Mouse (Mus musculus) CH12.LX (cell line): ENCODE measurements around the gene Mrpl9. TPM values are rescaled to one million over a fixed set of nuclear protein-coding genes. Genes with fewer than 3 reads are reported as not detected.

Experiments used
- DNase-seq: peaks from one replicate; pipeline ENCODE4 v3.0.0-alpha.2; 2013; ENCODE audit errors: extremely low read depth
- H3K27ac ChIP-seq: 2 replicates; pipeline ENCODE4 v1.5.1; 2012; ENCODE audit warnings: low read depth, mild to moderate bottlenecking, control low read depth, moderate library complexity; ENCODE audit not compliant: insufficient read depth
- H3K27me3 ChIP-seq: replicated peaks from 2 replicates; pipeline ENCODE3; 2012; ENCODE audit warnings: inconsistent platforms
- H3K36me3 ChIP-seq, 2 experiments: replicated peaks in 1 of 2; 2 replicates each; pipeline versions ENCODE3 to v1.6.1; 2012; ENCODE audit warnings: inconsistent platforms in 1 of 2, low read length in 1 of 2, mild to moderate bottlenecking in 1 of 2, mixed read lengths in 1 of 2, moderate library complexity in 1 of 2; ENCODE audit not compliant: control insufficient read depth in 1 of 2, insufficient read depth in 1 of 2
- H3K4me1 ChIP-seq, 2 experiments: 2 replicates each; pipeline ENCODE4 v1.6.1; 2012; ENCODE audit warnings: inconsistent platforms in 1 of 2, moderate library complexity in 1 of 2; ENCODE audit not compliant: insufficient read depth in 2 of 2, control insufficient read depth in 1 of 2
- H3K4me2 ChIP-seq: 2 replicates; pipeline ENCODE4 v1.6.1; 2012; ENCODE audit warnings: low read depth, mild to moderate bottlenecking, control low read depth; ENCODE audit not compliant: poor library complexity, insufficient read depth, severe bottlenecking
- H3K4me3 ChIP-seq, 3 experiments: fragments of 150-350 bp in 1 of 3; sonication (generic) in 1 of 3; replicated peaks in 1 of 3; 2 replicates each; pipeline versions ENCODE3 to v1.5.1; 2011 to 2012; ENCODE audit warnings: low read depth in 2 of 3, low read length in 2 of 3, mild to moderate bottlenecking in 2 of 3, moderate library complexity in 2 of 3, control low read depth in 1 of 3, improper control_type of control experiment in 1 of 3, inconsistent platforms in 1 of 3, mixed read lengths in 1 of 3; ENCODE audit not compliant: poor library complexity in 1 of 3
- H3K79me2 ChIP-seq: replicated peaks from 2 replicates; pipeline ENCODE4 v1.6.1; 2012; ENCODE audit warnings: mild to moderate bottlenecking, moderate library complexity; ENCODE audit not compliant: control insufficient read depth, poor library complexity, insufficient read depth, severe bottlenecking; ENCODE audit errors: extremely low read depth
- H3K9ac ChIP-seq: 2 replicates; pipeline ENCODE4 v1.6.1; 2012; ENCODE audit warnings: low read depth, mild to moderate bottlenecking, control low read depth, moderate library complexity; ENCODE audit not compliant: insufficient read depth
- H3K9me3 ChIP-seq: replicated peaks from 2 replicates; pipeline ENCODE3; 2012; ENCODE audit warnings: low read length, inconsistent platforms, mixed read lengths
- BHLHE40 ChIP-seq: IDR thresholded peaks from 2 replicates; pipeline ENCODE4 v1.6.1; 2011; ENCODE audit warnings: mild to moderate bottlenecking, low read depth, low read length, improper control_type of control experiment
- CHD1 ChIP-seq: IDR thresholded peaks from 2 replicates; pipeline ENCODE4 v1.6.1; 2012; ENCODE audit warnings: low read depth, low read length, improper control_type of control experiment, inconsistent platforms
- CHD2 ChIP-seq: IDR thresholded peaks from 2 replicates; pipeline ENCODE4 v1.6.1; 2011; ENCODE audit warnings: low read length, improper control_type of control experiment
- CTCF ChIP-seq, 2 experiments: IDR thresholded peaks in 1 of 2; conservative IDR thresholded peaks in 1 of 2; 2 replicates each; pipeline ENCODE4 v1.5.1; 2011 to 2012; ENCODE audit warnings: low read depth in 2 of 2, low read length in 2 of 2, improper control_type of control experiment in 1 of 2, inconsistent platforms in 1 of 2, mild to moderate bottlenecking in 1 of 2, moderate library complexity in 1 of 2
- E2F4 ChIP-seq: IDR thresholded peaks from 2 replicates; pipeline ENCODE4 v1.6.1; 2011; ENCODE audit warnings: low read depth, low read length, improper control_type of control experiment; ENCODE audit not compliant: insufficient replicate concordance
- ELF1 ChIP-seq: IDR thresholded peaks from 2 replicates; pipeline ENCODE4 v1.6.1; 2014; ENCODE audit warnings: low read depth, mild to moderate bottlenecking, inconsistent platforms, low read length, improper control_type of control experiment
- GABPA ChIP-seq: IDR thresholded peaks from 2 replicates; pipeline ENCODE4 v1.6.1; 2012; ENCODE audit warnings: low read depth, low read length, improper control_type of control experiment, inconsistent platforms; ENCODE audit not compliant: insufficient replicate concordance
- IRF4 ChIP-seq: IDR thresholded peaks from 2 replicates; pipeline ENCODE4 v1.6.1; 2014; ENCODE audit warnings: low read depth, mild to moderate bottlenecking, inconsistent platforms, low read length, improper control_type of control experiment
- JUN ChIP-seq: IDR thresholded peaks from 2 replicates; pipeline ENCODE4 v1.6.1; 2011; ENCODE audit warnings: low read depth, mild to moderate bottlenecking, low read length, improper control_type of control experiment, moderate library complexity; ENCODE audit not compliant: insufficient read depth
- KAT2A ChIP-seq: IDR thresholded peaks from 2 replicates; pipeline ENCODE4 v1.6.1; 2012; ENCODE audit warnings: low read length, improper control_type of control experiment, inconsistent platforms; ENCODE audit not compliant: insufficient replicate concordance
- MAX ChIP-seq: IDR thresholded peaks from 2 replicates; pipeline ENCODE4 v1.6.1; 2011; ENCODE audit warnings: low read length, improper control_type of control experiment
- MEF2A ChIP-seq: IDR thresholded peaks from 2 replicates; pipeline ENCODE4 v1.6.1; 2014; ENCODE audit warnings: low read depth, mild to moderate bottlenecking, inconsistent platforms, low read length, improper control_type of control experiment, borderline replicate concordance
- PAX5 ChIP-seq: IDR thresholded peaks from 2 replicates; pipeline ENCODE4 v1.6.1; 2012; ENCODE audit warnings: low read length, inconsistent platforms, mixed read lengths
- RAD21 ChIP-seq: IDR thresholded peaks from 2 replicates; pipeline ENCODE4 v1.6.1; 2011; ENCODE audit warnings: low read depth, mild to moderate bottlenecking, low read length, improper control_type of control experiment, moderate library complexity
- RCOR1 ChIP-seq: conservative IDR thresholded peaks from 2 replicates; pipeline ENCODE4 v1.6.1; 2012; ENCODE audit warnings: low read depth, mild to moderate bottlenecking, inconsistent platforms, low read length, improper control_type of control experiment
- SIN3A ChIP-seq: IDR thresholded peaks from 2 replicates; pipeline ENCODE4 v1.6.1; 2012; ENCODE audit warnings: low read length, improper control_type of control experiment, inconsistent platforms
- TBP ChIP-seq: conservative IDR thresholded peaks from 2 replicates; pipeline ENCODE4 v1.6.1; 2011; ENCODE audit warnings: low read depth, low read length, improper control_type of control experiment
- TCF12 ChIP-seq: IDR thresholded peaks from 2 replicates; pipeline ENCODE4 v1.6.1; 2014; ENCODE audit warnings: low read depth, mild to moderate bottlenecking, inconsistent platforms, low read length, improper control_type of control experiment
- UBTF ChIP-seq: IDR thresholded peaks from 2 replicates; pipeline ENCODE4 v1.6.1; 2012; ENCODE audit warnings: low read depth, mild to moderate bottlenecking, inconsistent platforms, low read length, improper control_type of control experiment, moderate library complexity
- USF1 ChIP-seq: IDR thresholded peaks from 2 replicates; pipeline ENCODE4 v1.6.1; 2014; ENCODE audit warnings: low read depth, mild to moderate bottlenecking, inconsistent platforms, low read length, improper control_type of control experiment
- USF2 ChIP-seq: conservative IDR thresholded peaks from 2 replicates; pipeline ENCODE4 v1.6.1; 2011; ENCODE audit warnings: low read depth, low read length, improper control_type of control experiment
- ZKSCAN1 ChIP-seq: IDR thresholded peaks from 2 replicates; pipeline ENCODE4 v1.6.1; 2012; ENCODE audit warnings: low read depth, inconsistent platforms, low read length, improper control_type of control experiment, borderline replicate concordance
- dilution Hi-C: fragments of 300-500 bp; cut with MboI; formaldehyde crosslinking; loops from 2 replicates; pipeline ENCODE4 v1.14.3; 2020; ENCODE audit warnings: low sequenced_read_pairs; ENCODE audit not compliant: extremely low pct_unique_long_range_greater_than_20kb, extremely low pct_ligation_motif_present
- in situ Hi-C: fragments of 300-500 bp; cut with MboI; formaldehyde crosslinking; loops from 3 replicates; pipeline ENCODE4 v1.14.3; 2019; ENCODE audit warnings: low sequenced_read_pairs, low pct_ligation_motif_present, low pct_unique_long_range_greater_than_20kb, mixed read lengths
- polyA plus RNA-seq: library from polyadenylated mRNA; unstranded; fragments of >175 nt; gene quantifications from 2 replicates; pipeline ENCODE4 v1.2.1, GENCODE M21; 2012; ENCODE audit warnings: low read depth; ENCODE audit not compliant: insufficient read length
- total RNA-seq, 2 experiments: library from RNA; depleted of rRNA; stranded (reverse); fragments of 300-350 nt in 1 of 2; fragments of >200 nt in 1 of 2; gene quantifications; 2 replicates each; pipeline ENCODE4 v1.2.3; 2012 to 2014

The Mrpl9 gene
- total and polyA plus RNA-seq, 3 experiments, result 104 to 114 (median 111) TPM

DNA sequence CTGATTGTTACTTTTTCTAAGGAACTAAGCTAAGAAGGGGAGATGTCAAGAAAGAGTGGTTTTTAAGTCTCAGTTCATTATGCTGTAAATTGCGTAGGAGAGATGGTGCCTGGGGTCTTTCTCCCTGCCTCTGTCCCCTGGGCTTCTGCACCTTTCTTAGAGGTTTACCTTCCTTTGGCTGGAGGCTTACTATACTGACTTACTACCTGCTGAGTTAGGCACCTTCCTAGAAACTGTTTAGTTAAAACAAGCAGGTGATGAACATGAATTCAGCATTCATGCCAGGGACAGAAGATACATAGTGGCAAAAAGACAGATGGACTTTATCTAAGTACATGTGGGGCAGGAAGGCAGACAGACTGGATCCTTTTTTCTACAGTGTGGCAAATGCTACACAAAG lies 46.8 kb upstream of the Mrpl9 start:
- DNase-seq, result no peak
- Histone ChIP-seq H3K9me3 (no peaks in the 10 kb centered on the region), H3K27ac (no peak overlapping the region), H3K4me2 (no peak overlapping the region), H3K27me3 (peaks cover 5% of the 10 kb centered on the region), H3K36me3 (no peaks in the 10 kb centered on the region), H3K4me3 (no peak overlapping the region), H3K79me2 (no peaks in the 10 kb centered on the region), H3K9ac (no peak overlapping the region), H3K4me1 (peaks cover 0 to 4% of the 10 kb centered on the region in 2 experiments; a peak in 1 of 4 replicates)
- dilution Hi-C loops, result no loop called here
- in situ Hi-C loops, result no loop called here
- TF ChIP-seq USF1, result no peak
- TF ChIP-seq JUN, result no peak
- TF ChIP-seq CHD1, result no peak
- TF ChIP-seq USF2, result no peak
- TF ChIP-seq RCOR1, result no peak
- TF ChIP-seq TCF12, result no peak
- no peak for TF ChIP-seq MEF2A
- no peak for TF ChIP-seq TBP
- TF ChIP-seq GABPA, result no peak

DNA sequence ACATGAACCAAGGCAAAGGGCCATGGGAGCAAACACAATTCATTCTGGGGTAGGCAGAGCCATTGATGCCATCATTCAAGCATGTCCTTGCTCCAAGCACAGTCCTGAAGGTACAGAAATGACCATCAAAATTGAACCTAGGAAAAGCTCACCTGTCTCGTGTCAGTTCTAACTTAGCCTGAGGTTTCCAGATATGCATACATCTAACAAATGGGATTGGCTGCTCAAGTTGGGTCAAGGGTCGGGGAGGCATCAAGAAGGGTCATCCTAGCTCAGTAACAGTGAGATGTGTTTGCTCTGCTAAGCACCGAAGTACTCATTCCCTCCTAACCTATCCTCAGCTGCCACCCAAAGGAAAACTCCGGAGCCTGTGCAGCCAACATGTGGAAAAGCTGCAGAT lies 46.3 kb upstream of the Mrpl9 start:
- Histone ChIP-seq H3K27ac (no peak overlapping the region), H3K27me3 (peaks cover 7% of the 10 kb centered on the region), H3K36me3 (no peaks in the 10 kb centered on the region), H3K4me2 (no peak overlapping the region), H3K79me2 (no peaks in the 10 kb centered on the region), H3K9ac (no peak overlapping the region), H3K4me1 (peaks cover 0 to 4% of the 10 kb centered on the region in 2 experiments; a peak in 1 of 4 replicates), H3K4me3 (no peak overlapping the region), H3K9me3 (no peaks in the 10 kb centered on the region)
- no peak for DNase-seq
- no peak for TF ChIP-seq UBTF
- TF ChIP-seq BHLHE40, result no peak
- TF ChIP-seq CTCF (conservative IDR thresholded peaks at IDR 0.05 in 1 of 2, IDR thresholded peaks at IDR 0.05 in 1 of 2; ENCODE audit: low read depth in 2 of 2, low read length in 2 of 2), result no peak
- dilution Hi-C loops (no loop called here), in situ Hi-C loops (no loop called here)

DNA sequence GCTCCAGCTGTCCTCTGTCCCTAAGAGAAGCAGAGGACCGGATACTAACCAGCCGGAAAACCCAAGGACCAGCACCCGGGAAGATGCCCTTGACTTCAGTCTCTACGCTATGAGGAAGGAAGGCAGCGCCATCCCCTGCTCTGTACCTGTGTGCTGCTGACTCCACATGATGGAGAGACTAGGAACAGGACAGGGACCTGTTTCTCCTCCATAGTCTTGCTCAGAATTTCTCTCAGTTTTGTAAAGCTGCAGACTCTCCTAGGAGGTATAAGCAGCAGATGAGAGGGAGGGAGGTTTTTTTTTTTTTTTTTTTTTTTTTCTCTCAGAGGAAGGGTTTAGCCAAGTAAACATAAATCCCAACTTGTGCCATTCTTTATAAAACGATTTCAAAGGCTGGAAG lies 44.9 kb upstream of the Mrpl9 start, which contains the start of gene Lingo4:
Gene Lingo4 (plus strand): TSS at position 301 of the 400 bp plus-strand sequence.
- no peak for DNase-seq
- H3K4me1 ChIP-seq, result no peaks in the 10 kb centered on the region
- TF ChIP-seq JUN, result no peak
- TF ChIP-seq KAT2A, result no peak
- no peak for TF ChIP-seq E2F4
- no peak for TF ChIP-seq UBTF
- no peak for TF ChIP-seq PAX5
- no peak for TF ChIP-seq MAX
- no peak for TF ChIP-seq CHD2
- TF ChIP-seq USF1, result no peak
- no peak for TF ChIP-seq RAD21
- TF ChIP-seq SIN3A, result no peak
- TF ChIP-seq ZKSCAN1, result no peak
- no peak for TF ChIP-seq IRF4
- TF ChIP-seq ELF1, result no peak
- TF ChIP-seq, all 38 proteins: peak for 0
- in situ Hi-C loops (no loop called here), dilution Hi-C loops (no loop called here)
- Histone ChIP-seq H3K4me3 (no peak within 1 kb of the TSS), H3K36me3 (no peaks in the 10 kb centered on the region), H3K27me3 (peaks cover 7% of the 10 kb centered on the region), H3K79me2 (no peaks in the 10 kb centered on the region), H3K4me2 (no peak within 1 kb of the TSS), H3K27ac (no peak within 1 kb of the TSS), H3K9ac (no peak within 1 kb of the TSS), H3K9me3 (no peaks in the 10 kb centered on the region)
